Mouse (Mus musculus) layer of hippocampus, adult 8-10 months (tissue): ENCODE results near the gene Kctd7. TPM values are rescaled to one million over a fixed set of nuclear protein-coding genes. Genes with fewer than 3 reads are reported as not detected.

Experiments used
- DNase-seq, 2 experiments: peaks; one replicate each; pipeline ENCODE4 v3.0.0; 2022; ENCODE audit warnings: low spot score in 2 of 2
- total RNA-seq, 4 experiments: library from RNA; stranded (reverse); gene quantifications; 2 replicates each; pipeline ENCODE4 v1.2.4; 2022

The Kctd7 gene
- total RNA-seq, 4 experiments from 2014 or later: 11.4 to 18.4 (median 12.8) TPM

DNA sequence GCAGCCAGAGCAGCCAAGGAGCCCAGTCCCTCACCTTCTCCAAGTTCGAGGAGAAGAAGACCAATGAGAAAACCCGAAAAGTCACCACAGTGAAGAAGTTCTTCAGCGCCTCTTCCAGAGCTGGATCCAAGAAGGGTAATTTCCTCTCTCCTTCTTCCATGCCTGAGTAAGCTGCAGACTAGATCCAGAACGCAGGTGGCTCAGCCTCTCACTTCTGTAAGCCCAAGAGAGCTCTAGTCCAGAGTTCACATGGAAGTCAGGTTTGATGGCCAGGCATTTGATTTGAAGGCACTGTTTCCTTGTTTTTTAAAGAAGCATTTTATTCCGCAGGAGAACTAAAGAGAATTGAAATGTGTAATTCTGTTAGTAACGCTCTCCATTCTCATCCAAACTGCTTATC, 46.2 kb downstream of the Kctd7 start:
- no peak for DNase-seq

- no peak for DNase-seq
Observed at GRCm38 (mm10) chr5:130191865-130192264, 47.2 kb downstream of the Kctd7 start.

DNA sequence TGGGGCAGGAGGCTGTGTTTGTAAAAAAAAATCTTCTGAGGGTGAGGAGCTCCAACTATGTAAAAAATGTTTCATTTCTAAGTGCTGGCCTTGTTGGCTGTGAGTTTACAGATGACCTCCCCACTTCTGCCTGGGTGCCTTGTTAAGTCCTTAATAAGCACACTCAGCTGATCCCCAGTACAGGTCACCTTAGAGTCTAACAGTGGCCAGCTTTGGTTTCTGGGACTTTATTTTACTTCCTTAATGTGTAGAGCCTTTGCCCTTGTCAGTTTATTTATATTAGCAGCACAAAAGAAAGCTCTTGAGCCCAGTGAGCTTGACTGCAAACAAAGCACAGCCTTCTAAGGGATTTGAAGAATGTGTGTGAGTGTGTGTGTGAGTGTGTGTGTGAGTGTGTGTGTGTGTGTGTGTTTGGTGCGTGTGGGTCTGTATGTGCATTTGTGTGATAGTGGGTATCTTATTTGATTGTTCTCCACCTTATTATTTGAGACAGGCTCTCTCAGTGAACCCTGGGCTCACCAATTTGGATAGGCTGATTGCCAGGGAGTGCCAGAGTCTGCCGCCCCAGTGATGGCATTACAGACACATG, 47.8 kb downstream of the Kctd7 start:
- DNase-seq: no peak

GRCm38 (mm10) chr5:130193760-130194159, 49.1 kb downstream of the Kctd7 start:
- no peak for DNase-seq

- no peak for DNase-seq
Observed at GRCm38 (mm10) chr5:130196307-130196706, 51.6 kb downstream of the Kctd7 start.

DNA sequence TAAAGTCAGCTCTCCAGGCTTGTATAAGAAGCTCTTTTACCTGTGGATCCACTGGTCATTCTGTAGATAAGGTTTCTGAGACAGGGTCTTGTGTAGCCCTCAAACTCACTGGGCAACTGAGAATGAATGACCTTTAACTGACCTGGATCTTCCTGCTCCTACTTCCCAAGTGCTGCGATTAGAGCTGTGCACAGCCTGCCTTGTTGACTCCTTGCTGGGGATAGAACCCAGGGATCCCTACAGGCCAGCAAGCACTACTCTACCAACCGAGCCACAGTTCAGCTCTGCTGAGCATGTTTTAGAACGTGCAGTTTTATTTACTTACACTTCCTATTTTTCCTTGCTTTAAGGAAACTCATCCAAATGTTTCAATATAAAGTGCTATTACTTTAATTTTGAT, 52.8 kb downstream of the Kctd7 start:
- DNase-seq: no peak

- DNase-seq: no peak
Observed at GRCm38 (mm10) chr5:130197981-130198380, 53.3 kb downstream of the Kctd7 start.

DNA sequence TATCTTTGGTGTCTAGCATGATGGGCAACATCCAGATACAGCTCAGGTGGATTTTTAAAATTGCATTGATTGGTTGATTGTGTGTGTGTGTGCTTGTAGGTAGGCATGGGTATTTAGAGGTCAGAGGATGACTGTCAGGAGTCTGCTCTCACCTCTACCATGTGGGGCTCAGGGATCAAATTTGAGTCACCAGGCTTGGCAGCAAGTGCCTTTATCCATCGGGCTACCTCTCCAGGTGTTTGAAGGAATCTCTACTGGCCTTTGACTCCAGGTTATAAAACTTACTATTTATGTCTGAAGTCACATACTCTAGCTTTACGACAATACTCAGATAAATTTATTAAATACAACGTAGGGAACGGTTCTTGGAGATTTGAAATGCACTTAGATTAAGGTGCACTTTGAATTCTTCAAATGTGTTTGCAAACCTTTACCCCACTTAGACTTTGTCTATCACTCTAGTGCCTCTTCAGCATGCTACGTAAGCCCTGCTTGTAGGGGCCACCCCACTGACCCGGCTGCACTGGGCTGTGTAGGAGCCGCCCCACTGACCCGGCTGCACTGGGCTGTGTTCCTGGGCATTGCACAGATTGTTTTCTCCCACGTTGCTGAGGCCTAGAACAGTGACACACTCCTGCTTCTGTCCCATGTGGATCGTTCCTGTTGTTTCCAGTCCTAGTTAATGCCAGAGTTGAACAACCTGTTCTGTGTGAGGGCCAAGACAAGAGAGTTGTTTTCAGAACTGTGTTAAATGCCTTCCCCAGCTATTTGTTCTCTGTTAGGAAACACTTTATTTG, 55.8 kb downstream of the Kctd7 start:
- no peak for DNase-seq

DNA sequence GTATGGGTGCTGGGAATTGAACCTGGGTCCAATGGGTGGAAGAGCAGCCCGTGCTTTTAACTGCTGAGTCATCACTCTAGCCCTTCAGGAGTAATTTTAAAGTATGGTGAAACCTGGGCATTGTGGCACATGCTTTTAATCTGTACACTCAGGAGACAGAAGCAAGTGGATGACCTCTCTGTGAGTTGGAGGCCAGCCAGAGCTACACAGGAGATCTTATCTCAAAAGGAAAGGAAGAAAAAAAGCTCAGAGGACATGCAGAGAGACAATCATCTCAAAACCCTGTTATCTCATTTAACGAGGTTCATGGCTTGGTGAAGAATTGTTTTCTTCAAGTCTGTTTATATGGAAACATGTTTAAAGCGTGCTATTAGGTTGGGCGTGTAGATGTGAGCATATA, 59.3 kb downstream of the Kctd7 start:
- DNase-seq: no peak

DNA sequence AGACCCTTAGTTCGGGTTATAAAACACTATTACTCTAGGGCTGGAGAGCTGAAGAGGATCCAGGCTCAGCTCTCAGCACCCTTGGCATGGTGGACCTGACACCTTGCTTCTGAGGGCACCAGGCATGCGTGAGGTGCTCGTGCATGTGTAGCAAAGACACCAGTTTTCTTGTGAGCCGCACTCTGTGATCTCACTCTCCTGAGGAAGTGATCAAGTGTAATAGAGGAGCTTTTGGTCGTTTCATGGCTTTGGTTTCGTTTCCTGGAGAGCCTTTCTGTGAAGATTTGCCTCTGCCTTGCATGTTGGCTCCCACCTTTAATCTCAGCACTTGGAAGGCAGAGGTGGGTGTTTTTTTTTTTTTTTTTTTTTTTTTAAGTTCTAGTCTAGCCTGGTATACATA, 59.9 kb downstream of the Kctd7 start:
- no peak for DNase-seq

Other genes starting within 250 kb of the Kctd7 start
- gene Zbed5, start 249.1 kb upstream of the Kctd7 start, total RNA-seq: 1 to 10 TPM; 7.0 to 7.7 (median 7.2) TPM
- 10 to 100 TPM; 24.4 to 26.8 (median 25.6) TPM for gene Phkg1, start 246.3 kb upstream of the Kctd7 start, total RNA-seq
- 1 to 10 TPM; 1.8 to 8.3 (median 2.2) TPM for gene Nupr1l, start 236.3 kb upstream of the Kctd7 start, total RNA-seq
- gene Vkorc1l1, start 202.9 kb upstream of the Kctd7 start, total RNA-seq: 10 to 100 TPM; 43.6 to 50.2 (median 45.9) TPM
- 10 to 100 TPM; 11.2 to 60.7 (median 28.9) TPM for gene Gusb, start 141.8 kb upstream of the Kctd7 start, total RNA-seq
- gene Asl, start 115.6 kb upstream of the Kctd7 start, total RNA-seq: 10 to 100 TPM; 18.9 to 38.2 (median 26.3) TPM
- 10 to 100 TPM; 31.8 to 38.2 (median 35.6) TPM for gene Crcp, start 115.6 kb upstream of the Kctd7 start, total RNA-seq
- gene Tpst1, start 71.5 kb upstream of the Kctd7 start, total RNA-seq: 10 to 100 TPM; 41.3 to 54.4 (median 48.8) TPM
- gene Rabgef1, start 26.9 kb downstream of the Kctd7 start, total RNA-seq: 10 to 100 TPM; 48.9 to 51.9 (median 49.3) TPM
- 10 to 100 TPM; 40.7 to 43.8 (median 41.8) TPM for gene Tmem248, start 72.2 kb downstream of the Kctd7 start, total RNA-seq
- 10 to 100 TPM; 74.0 to 79.4 (median 77.6) TPM for gene Sbds, start 110.7 kb downstream of the Kctd7 start, total RNA-seq
- 10 to 100 TPM; 15.4 to 19.8 (median 16.6) TPM for gene Tyw1, start 110.8 kb downstream of the Kctd7 start, total RNA-seq
- 100 to 1,000 TPM; 127 to 148 (median 137) TPM for gene Caln1, start 224.6 kb downstream of the Kctd7 start, total RNA-seq
- 1 to 10 TPM; 1.3 to 4.0 (median 1.9) TPM for gene A330070K13Rik, start 239.8 kb downstream of the Kctd7 start, total RNA-seq